Mouse (Mus musculus): ENCODE data around the gene Lrrc10.
"Not testable (repeated sequence)": the region's sequence is repeated elsewhere in the genome, so short reads cannot be mapped to it uniquely, and the experiment has no call there.

Lrrc10 gene

GRCm38 (mm10) chr10:117043497-117044166, 1.5 kb upstream of the Lrrc10 start:
- not testable (repeated sequence) for DNase-seq

DNA sequence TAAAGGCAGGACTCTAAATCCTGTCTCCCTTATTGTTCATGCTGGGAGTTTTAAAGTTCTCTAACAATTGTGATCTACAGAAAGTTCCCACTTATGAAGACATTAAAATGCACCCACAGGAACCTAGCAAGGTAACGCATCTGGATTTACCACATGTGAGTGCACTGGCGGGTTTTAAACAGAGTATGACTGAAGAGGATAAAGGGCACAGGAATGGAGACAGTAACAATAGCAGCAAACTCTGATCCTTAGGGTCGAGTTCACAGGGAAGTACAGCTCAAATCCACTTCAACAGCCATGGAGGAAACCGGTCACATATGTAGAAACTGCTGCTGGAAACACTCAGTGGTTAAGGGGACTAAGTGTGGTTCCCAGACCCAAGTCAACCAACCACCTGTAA, 4.1 kb downstream of the Lrrc10 start:
- DNase-seq = no peak

DNA sequence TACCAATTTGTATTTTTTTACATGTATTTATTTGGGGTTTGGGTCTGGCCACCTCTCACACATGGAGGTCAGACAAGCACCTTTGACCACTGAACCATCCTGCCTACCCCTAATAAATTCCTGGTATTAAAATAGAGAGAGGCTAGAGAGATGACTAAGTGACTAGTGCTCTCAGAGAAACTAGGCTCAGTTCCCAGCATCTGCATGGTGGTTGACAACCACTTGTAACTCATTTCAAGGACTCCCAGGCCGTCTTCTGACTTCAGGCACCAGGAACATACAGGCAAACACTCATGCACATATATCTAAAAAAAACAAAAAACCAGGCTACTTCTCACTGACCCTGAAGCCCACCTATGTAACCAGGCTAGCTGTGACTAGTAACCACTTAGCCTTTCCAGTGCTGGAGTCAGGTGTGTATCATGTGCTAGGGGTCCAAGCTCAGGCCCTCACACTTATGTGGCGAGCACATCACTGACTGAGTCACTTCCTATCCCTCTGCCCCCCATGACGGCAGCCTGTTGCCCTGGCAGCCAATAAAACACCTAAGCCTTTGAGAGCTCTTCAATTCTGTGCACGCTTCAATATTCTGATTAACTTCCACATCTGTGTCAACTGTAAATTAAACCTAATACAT, 4.9 kb downstream of the Lrrc10 start:
- DNase-seq = no peak

DNA sequence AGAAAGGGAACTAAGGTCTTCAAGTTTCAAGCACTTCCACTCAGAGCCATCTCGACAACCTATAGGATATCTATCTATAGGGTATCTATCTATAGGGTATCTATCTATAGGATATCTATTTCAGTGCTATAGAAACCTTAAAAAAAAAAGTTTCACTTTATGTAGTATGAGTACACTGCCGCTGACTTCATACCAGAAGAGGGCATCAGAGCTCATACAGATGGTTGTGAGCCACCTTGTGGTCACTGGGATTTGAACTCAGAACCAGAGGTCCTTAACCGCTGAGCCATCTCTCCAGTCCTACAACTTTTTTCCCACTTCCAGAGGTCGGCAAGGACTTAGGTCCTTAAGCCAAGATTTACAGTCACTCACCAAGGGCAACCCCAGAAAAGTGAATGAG, 10.5 kb downstream of the Lrrc10 start:
- no peak for DNase-seq

GRCm38 (mm10) chr10:117062894-117063253, 17.7 kb downstream of the Lrrc10 start:
- DNase-seq = no peak

GRCm38 (mm10) chr10:117063254-117064021, 18.3 kb downstream of the Lrrc10 start, which contains the start of gene Cct2:
TSS of gene Cct2 (minus strand) at chr10:117063814.
- peak; percentile 92 for DNase-seq

DNA sequence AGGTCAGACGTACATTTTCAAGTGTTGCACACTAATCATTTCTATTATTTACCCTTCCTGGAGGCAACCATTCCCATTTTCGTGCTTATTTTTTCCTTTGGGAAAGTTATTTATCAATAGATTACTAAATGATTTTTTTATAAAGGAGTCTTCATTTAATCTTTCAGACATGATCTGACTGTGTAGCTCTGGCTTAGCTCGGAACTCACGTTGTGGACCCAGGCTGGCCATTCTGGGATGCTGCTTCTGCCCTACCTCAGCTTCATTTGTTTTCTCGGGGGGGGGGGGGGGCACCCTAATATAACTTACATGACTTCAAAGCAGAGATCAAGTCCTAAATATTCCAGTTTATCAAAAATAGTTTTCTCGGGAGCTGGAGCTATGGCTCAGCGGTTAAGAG, 18.9 kb downstream of the Lrrc10 start:
- no peak for DNase-seq

- DNase-seq = no peak
These were observed 24.0 kb downstream of the Lrrc10 start for GRCm38 (mm10) chr10:117069109-117069508.

GRCm38 (mm10) chr10:117072191-117072888, 27.2 kb downstream of the Lrrc10 start:
- no peak for DNase-seq

DNA sequence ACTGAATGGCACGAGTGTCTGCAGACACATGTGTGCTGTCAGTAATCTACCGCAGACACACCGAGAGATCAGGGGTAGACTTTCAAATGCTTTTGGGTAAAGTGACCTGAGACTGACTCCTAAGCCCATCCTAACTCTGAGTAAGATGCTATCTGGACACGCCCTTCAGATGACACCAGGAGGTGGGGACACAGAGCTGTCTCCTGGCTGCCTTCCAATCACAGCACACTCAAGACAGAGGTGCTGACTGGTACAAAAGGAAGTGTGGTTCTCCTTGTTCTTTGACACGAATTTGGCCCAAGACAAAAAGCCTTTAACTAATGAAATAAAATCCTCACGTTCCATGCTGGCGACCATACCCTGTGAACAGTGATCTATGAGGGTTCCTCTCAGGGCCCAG, 28.0 kb downstream of the Lrrc10 start:
- DNase-seq = no peak

GRCm38 (mm10) chr10:117078284-117078683, 33.1 kb downstream of the Lrrc10 start:
- DNase-seq = peak; percentile 13

DNA sequence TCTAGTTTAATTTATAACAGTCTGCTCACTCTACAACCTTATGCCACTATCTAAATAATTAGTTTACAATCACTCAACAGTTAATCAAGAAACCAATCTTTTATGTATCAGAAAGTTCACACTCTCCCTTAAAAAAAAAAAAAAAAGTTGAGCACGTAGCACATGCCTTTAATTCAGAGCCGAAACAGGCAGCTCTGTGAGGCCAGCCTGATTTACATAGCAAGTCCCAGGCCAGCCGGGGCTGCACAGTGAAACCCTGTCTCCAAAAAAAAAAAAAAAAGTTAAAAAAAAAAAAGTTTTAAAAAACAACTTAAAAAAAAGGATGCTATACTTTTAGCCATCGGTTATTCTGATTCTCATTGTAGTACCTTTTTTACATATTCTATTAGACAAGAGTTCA, 36.2 kb downstream of the Lrrc10 start:
- no peak for DNase-seq

GRCm38 (mm10) chr10:117081914-117082359, 36.8 kb downstream of the Lrrc10 start:
- DNase-seq = no peak

- no peak for DNase-seq
These were observed 44.5 kb downstream of the Lrrc10 start for GRCm38 (mm10) chr10:117089628-117090027.

DNA sequence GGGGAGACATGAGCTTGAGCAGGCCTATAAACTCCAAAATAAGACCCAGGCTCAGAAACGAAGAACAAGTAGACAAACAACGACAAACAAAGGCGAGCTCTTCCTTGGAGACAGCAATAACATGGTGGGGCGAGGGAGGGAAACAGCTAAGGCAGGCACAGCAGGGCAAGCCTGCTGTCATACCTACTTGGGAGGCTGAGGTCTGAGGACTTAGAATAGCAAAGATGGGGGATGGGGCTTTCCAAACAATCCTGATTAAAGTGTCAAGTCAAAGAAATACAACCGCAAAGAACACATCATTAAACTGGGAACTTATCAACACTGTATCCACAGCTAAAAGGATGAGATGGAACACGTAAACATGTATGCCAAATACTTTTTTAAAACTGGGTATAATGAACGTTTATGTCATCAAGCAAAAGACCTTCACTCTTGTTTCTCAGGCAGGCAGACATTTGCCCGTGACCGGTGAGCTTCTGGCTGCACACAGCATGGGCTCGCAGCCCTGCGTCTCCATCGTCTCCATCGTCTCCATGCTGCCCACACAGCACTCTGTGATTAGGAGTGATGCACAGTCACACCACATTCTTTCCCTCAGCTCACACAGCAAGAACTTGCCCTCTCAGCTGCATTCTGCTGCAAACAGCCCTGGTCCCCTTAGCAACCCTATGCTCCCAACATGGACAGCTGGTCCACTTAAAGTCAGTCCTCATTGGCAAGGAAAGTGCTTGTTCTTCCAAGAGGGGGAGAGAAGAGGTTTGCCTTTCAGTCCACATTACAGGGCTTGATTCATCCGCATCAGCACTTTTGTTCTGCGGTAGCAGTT, 49.6 kb downstream of the Lrrc10 start:
- DNase-seq = no peak

DNA sequence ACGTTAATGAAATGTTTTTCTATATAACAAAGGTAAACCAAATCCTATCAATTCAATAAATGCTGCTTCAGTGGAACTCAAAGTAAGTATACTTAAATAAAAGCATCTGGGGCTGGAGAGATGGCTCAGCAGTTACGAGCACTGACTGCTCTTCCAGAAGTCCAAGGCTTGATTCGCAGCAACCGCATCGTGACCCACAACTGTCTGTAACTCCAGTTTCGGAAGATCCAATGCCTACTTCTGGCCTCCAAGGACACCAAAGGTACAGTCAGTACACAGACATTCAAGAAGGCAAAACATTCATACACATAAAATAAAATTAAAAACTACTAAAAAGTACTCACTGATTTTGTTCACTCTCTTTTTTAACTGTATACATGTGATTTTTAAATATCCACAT, 51.0 kb downstream of the Lrrc10 start:
- no peak for DNase-seq

Measured in kidney, adult 18-20 months (tissue).